Mouse (Mus musculus): ENCODE data around the gene Cnn3. TPM values are rescaled to one million over a fixed set of nuclear protein-coding genes. Genes with fewer than 3 reads are reported as not detected.

Cnn3 gene
- total RNA-seq (2018; cell fraction: chromatin; rRNA removed), result 10 to 100 TPM in 2 of 26 experiments, 1 to 10 TPM in 5, under 1 TPM in 5, not detected in 14; 0.33 to 61.3 (median 1.4) TPM
- 10 to 100 TPM in 1 of 26 experiments, 1 to 10 TPM in 1, under 1 TPM in 23, not detected in 1; 0.13 to 15.7 (median 0.58) TPM for total RNA-seq (2018; cell fraction: cytosol; rRNA removed)
- total RNA-seq (2018; cell fraction: nucleus; rRNA removed), result 10 to 100 TPM in 2 of 26 experiments, 1 to 10 TPM in 3, under 1 TPM in 10, not detected in 11; 0.31 to 64.4 (median 0.77) TPM
- 0.22 to 0.61 TPM (median 0.36 TPM) in 3 replicates for polyA plus RNA-seq (2018)

GRCm38 (mm10) chr3:121425861-121426620, at the start of gene Cnn3:
Gene Cnn3, plus strand, starts transcription at chr3:121426497.
- no peak within 1 kb of the TSS for H3K4me3 ChIP-seq (ENCODE audit: inconsistent target)
- H3K79me2 ChIP-seq (ENCODE audit: inconsistent target), result no peaks in the 10 kb centered on the region
- no peak within 1 kb of the TSS for H3K27ac ChIP-seq
- no peaks in the 10 kb centered on the region for H3K36me3 ChIP-seq (ENCODE audit: inconsistent target)
- WGBS (ENCODE audit: missing documents), result under 1% methylated on average over 52 of the region's 66 CpGs

GRCm38 (mm10) chr3:121378708-121379612, 47.3 kb upstream of the Cnn3 start:
- Histone ChIP-seq H3K79me2 (ENCODE audit: inconsistent target) (no peaks in the 10 kb centered on the region), H3K27ac (no peak overlapping the region), H3K36me3 (ENCODE audit: inconsistent target) (no peaks in the 10 kb centered on the region), H3K4me3 (ENCODE audit: inconsistent target) (no peak overlapping the region)
- 98% methylated on average over 15 of the region's 15 CpGs for WGBS (ENCODE audit: missing documents)

- 88% methylated on average over 5 of the region's 5 CpGs for WGBS (ENCODE audit: missing documents)
- Histone ChIP-seq H3K36me3 (ENCODE audit: inconsistent target) (no peaks in the 10 kb centered on the region), H3K4me3 (ENCODE audit: inconsistent target) (no peak overlapping the region), H3K27ac (no peak overlapping the region), H3K79me2 (ENCODE audit: inconsistent target) (no peaks in the 10 kb centered on the region)
These were observed 46.6 kb upstream of the Cnn3 start for GRCm38 (mm10) chr3:121379699-121380098.

GRCm38 (mm10) chr3:121387471-121388009, 38.8 kb upstream of the Cnn3 start:
- no peaks in the 10 kb centered on the region for H3K79me2 ChIP-seq (ENCODE audit: inconsistent target)
- WGBS (ENCODE audit: missing documents), result 58% methylated on average over 3 of the region's 3 CpGs
- H3K27ac ChIP-seq, result no peak overlapping the region
- H3K4me3 ChIP-seq (ENCODE audit: inconsistent target), result no peak overlapping the region
- no peaks in the 10 kb centered on the region for H3K36me3 ChIP-seq (ENCODE audit: inconsistent target)

- WGBS (ENCODE audit: missing documents), result 94% methylated on average over 8 of the region's 8 CpGs
- H3K27ac ChIP-seq, result no peak overlapping the region
- H3K4me3 ChIP-seq (ENCODE audit: inconsistent target), result no peak overlapping the region
- no peaks in the 10 kb centered on the region for H3K36me3 ChIP-seq (ENCODE audit: inconsistent target)
- no peaks in the 10 kb centered on the region for H3K79me2 ChIP-seq (ENCODE audit: inconsistent target)
These were observed 36.9 kb upstream of the Cnn3 start for GRCm38 (mm10) chr3:121389366-121389765.

GRCm38 (mm10) chr3:121389860-121390530, 36.3 kb upstream of the Cnn3 start:
- 94% methylated on average over 17 of the region's 17 CpGs for WGBS (ENCODE audit: missing documents)

GRCm38 (mm10) chr3:121390724-121391123, 35.6 kb upstream of the Cnn3 start:
- Histone ChIP-seq H3K36me3 (ENCODE audit: inconsistent target) (no peaks in the 10 kb centered on the region), H3K27ac (no peak overlapping the region), H3K79me2 (ENCODE audit: inconsistent target) (no peaks in the 10 kb centered on the region), H3K4me3 (ENCODE audit: inconsistent target) (no peak overlapping the region)
- WGBS (ENCODE audit: missing documents), result 97% methylated on average over 6 of the region's 7 CpGs

More at GRCm38 (mm10) chr3:121389860-121390530, 36.3 kb upstream of the Cnn3 start:
- Histone ChIP-seq H3K79me2 (ENCODE audit: inconsistent target) (no peaks in the 10 kb centered on the region), H3K27ac (no peak overlapping the region), H3K36me3 (ENCODE audit: inconsistent target) (no peaks in the 10 kb centered on the region), H3K4me3 (ENCODE audit: inconsistent target) (no peak overlapping the region)

- 93% methylated on average over 16 of the region's 16 CpGs for WGBS (ENCODE audit: missing documents)
- H3K36me3 ChIP-seq (ENCODE audit: inconsistent target), result no peaks in the 10 kb centered on the region
- no peak overlapping the region for H3K27ac ChIP-seq
- H3K4me3 ChIP-seq (ENCODE audit: inconsistent target), result no peak overlapping the region
- no peaks in the 10 kb centered on the region for H3K79me2 ChIP-seq (ENCODE audit: inconsistent target)
These were observed 30.6 kb upstream of the Cnn3 start for GRCm38 (mm10) chr3:121395588-121396295.

- no peaks in the 10 kb centered on the region for H3K79me2 ChIP-seq (ENCODE audit: inconsistent target)
- H3K4me3 ChIP-seq (ENCODE audit: inconsistent target), result no peak overlapping the region
- 95% methylated on average over 5 of the region's 7 CpGs for WGBS (ENCODE audit: missing documents)
- no peaks in the 10 kb centered on the region for H3K36me3 ChIP-seq (ENCODE audit: inconsistent target)
- no peak overlapping the region for H3K27ac ChIP-seq
These were observed 29.7 kb upstream of the Cnn3 start for GRCm38 (mm10) chr3:121396561-121396960.

- Histone ChIP-seq H3K27ac (no peak overlapping the region), H3K79me2 (ENCODE audit: inconsistent target) (no peaks in the 10 kb centered on the region), H3K4me3 (ENCODE audit: inconsistent target) (no peak overlapping the region), H3K36me3 (ENCODE audit: inconsistent target) (no peaks in the 10 kb centered on the region)
- WGBS (ENCODE audit: missing documents), result 96% methylated on average over 6 of the region's 6 CpGs
These were observed 29.3 kb upstream of the Cnn3 start for GRCm38 (mm10) chr3:121397007-121397406.

- WGBS (ENCODE audit: missing documents), result 90% methylated on average over 4 of the region's 4 CpGs
- Histone ChIP-seq H3K27ac (no peak overlapping the region), H3K4me3 (ENCODE audit: inconsistent target) (no peak overlapping the region), H3K79me2 (ENCODE audit: inconsistent target) (no peaks in the 10 kb centered on the region), H3K36me3 (ENCODE audit: inconsistent target) (no peaks in the 10 kb centered on the region)
These were observed 24.9 kb upstream of the Cnn3 start for GRCm38 (mm10) chr3:121401384-121401783.

GRCm38 (mm10) chr3:121402096-121402495, 24.2 kb upstream of the Cnn3 start:
- no peaks in the 10 kb centered on the region for H3K79me2 ChIP-seq (ENCODE audit: inconsistent target)
- no peaks in the 10 kb centered on the region for H3K36me3 ChIP-seq (ENCODE audit: inconsistent target)
- H3K4me3 ChIP-seq (ENCODE audit: inconsistent target), result no peak overlapping the region
- 95% methylated on average over 6 of the region's 6 CpGs for whole genome bisulfite sequencing (ENCODE audit: missing documents)
- no peak overlapping the region for H3K27ac ChIP-seq

GRCm38 (mm10) chr3:121403449-121403848, 22.8 kb upstream of the Cnn3 start:
- Histone ChIP-seq H3K4me3 (ENCODE audit: inconsistent target) (no peak overlapping the region), H3K27ac (no peak overlapping the region), H3K36me3 (ENCODE audit: inconsistent target) (no peaks in the 10 kb centered on the region), H3K79me2 (ENCODE audit: inconsistent target) (no peaks in the 10 kb centered on the region)
- 69% methylated on average over 5 of the region's 5 CpGs for WGBS (ENCODE audit: missing documents)
